Mouse (Mus musculus): ENCODE data around the gene Mcu. TPM values are rescaled to one million over a fixed set of nuclear protein-coding genes. Genes with fewer than 3 reads are reported as not detected.

Gene Mcu
- total RNA-seq, 1 experiment, result 12.3 TPM

- Histone ChIP-seq H3K27ac (ENCODE audit: insufficient read depth, low read depth, low read length, poor library complexity, severe bottlenecking) (no peak overlapping the region), H3K9ac (ENCODE audit: insufficient read depth, low read depth, low read length, poor library complexity, severe bottlenecking) (no peak overlapping the region), H3K4me3 (ENCODE audit: insufficient read depth in 1 of 2, low read depth in 1 of 2, low read length in 2 of 2, poor library complexity in 1 of 2, severe bottlenecking in 1 of 2) (no peak overlapping the region), H3K36me3 (ENCODE audit: control insufficient read depth, insufficient read depth, low read length, poor library complexity, severe bottlenecking) (no peaks in the 10 kb centered on the region), H3K9me3 (ENCODE audit: control insufficient read depth, insufficient read depth, low read depth, low read length) (no peaks in the 10 kb centered on the region), H3K4me1 (ENCODE audit: control insufficient read depth in 2 of 2, insufficient read depth in 2 of 2, low read length in 2 of 2, poor library complexity in 1 of 2) (peaks cover 8 to 12% of the 10 kb centered on the region in 2 experiments; a peak in 3 of 4 replicates)
- DNase-seq (ENCODE audit: low read depth, low spot score), result no peak
- TF ChIP-seq CHD2 (IDR thresholded peaks at IDR 0.05; ENCODE audit: low read depth, low read length), result no peak
- no peak for TF ChIP-seq MAFK (IDR thresholded peaks at IDR 0.05; ENCODE audit: insufficient read depth, low read depth, low read length)
- no peak for TF ChIP-seq ZNF384 (IDR thresholded peaks at IDR 0.05; ENCODE audit: low read depth, low read length)
- no peak for TF ChIP-seq ZC3H11A (IDR thresholded peaks at IDR 0.05; ENCODE audit: borderline replicate concordance, low read depth, low read length)
- no peak for TF ChIP-seq HCFC1 (IDR thresholded peaks at IDR 0.05; ENCODE audit: borderline replicate concordance, insufficient read depth, low read length)
- in situ Hi-C loops (cut with MboI; ENCODE audit: low sequenced_read_pairs in 2 of 2, unreplicated experiment in 2 of 2), result no loop called here
Observed at GRCm38 (mm10) chr10:59501761-59502160, 114.7 kb downstream of the Mcu start.

- H3K27ac ChIP-seq (ENCODE audit: insufficient read depth, low read depth, low read length, poor library complexity, severe bottlenecking), result no peak overlapping the region
- no peak overlapping the region for H3K4me3 ChIP-seq (ENCODE audit: insufficient read depth in 1 of 2, low read depth in 1 of 2, low read length in 2 of 2, poor library complexity in 1 of 2, severe bottlenecking in 1 of 2)
- no peak overlapping the region for H3K9ac ChIP-seq (ENCODE audit: insufficient read depth, low read depth, low read length, poor library complexity, severe bottlenecking)
- no peak for TF ChIP-seq MAFK (IDR thresholded peaks at IDR 0.05; ENCODE audit: insufficient read depth, low read depth, low read length)
- no peak for TF ChIP-seq ZNF384 (IDR thresholded peaks at IDR 0.05; ENCODE audit: low read depth, low read length)
- no peak for TF ChIP-seq ZC3H11A (IDR thresholded peaks at IDR 0.05; ENCODE audit: borderline replicate concordance, low read depth, low read length)
- no peak for TF ChIP-seq CHD2 (IDR thresholded peaks at IDR 0.05; ENCODE audit: low read depth, low read length)
- no peak for TF ChIP-seq HCFC1 (IDR thresholded peaks at IDR 0.05; ENCODE audit: borderline replicate concordance, insufficient read depth, low read length)
- no peak for DNase-seq (ENCODE audit: low read depth, low spot score)
- peaks cover 8 to 12% of the 10 kb centered on the region in 2 experiments; a peak in 3 of 4 replicates for H3K4me1 ChIP-seq (ENCODE audit: control insufficient read depth in 2 of 2, insufficient read depth in 2 of 2, low read length in 2 of 2, poor library complexity in 1 of 2)
- no peaks in the 10 kb centered on the region for H3K36me3 ChIP-seq (ENCODE audit: control insufficient read depth, insufficient read depth, low read length, poor library complexity, severe bottlenecking)
- in situ Hi-C loops (cut with MboI; ENCODE audit: low sequenced_read_pairs in 2 of 2, unreplicated experiment in 2 of 2), result no loop called here
- no peaks in the 10 kb centered on the region for H3K9me3 ChIP-seq (ENCODE audit: control insufficient read depth, insufficient read depth, low read depth, low read length)
Observed at GRCm38 (mm10) chr10:59500225-59500624, 116.3 kb downstream of the Mcu start.

GRCm38 (mm10) chr10:59497019-59497418 is 119.5 kb downstream of the Mcu start:
- DNase-seq (ENCODE audit: low read depth, low spot score), result no peak
- TF ChIP-seq ZC3H11A (IDR thresholded peaks at IDR 0.05; ENCODE audit: borderline replicate concordance, low read depth, low read length) (no peak), HCFC1 (IDR thresholded peaks at IDR 0.05; ENCODE audit: borderline replicate concordance, insufficient read depth, low read length) (no peak), MAFK (IDR thresholded peaks at IDR 0.05; ENCODE audit: insufficient read depth, low read depth, low read length) (no peak), CHD2 (IDR thresholded peaks at IDR 0.05; ENCODE audit: low read depth, low read length) (no peak), ZNF384 (IDR thresholded peaks at IDR 0.05; ENCODE audit: low read depth, low read length) (no peak)
- Histone ChIP-seq H3K36me3 (ENCODE audit: control insufficient read depth, insufficient read depth, low read length, poor library complexity, severe bottlenecking) (no peaks in the 10 kb centered on the region), H3K4me1 (ENCODE audit: control insufficient read depth in 2 of 2, insufficient read depth in 2 of 2, low read length in 2 of 2, poor library complexity in 1 of 2) (peaks cover 0 to 1% of the 10 kb centered on the region in 2 experiments; a peak in 2 of 4 replicates), H3K9me3 (ENCODE audit: control insufficient read depth, insufficient read depth, low read depth, low read length) (0 out of 2 replicates have a peak, but pooled peaks cover 2% of the 10 kb centered on the region), H3K4me3 (ENCODE audit: insufficient read depth in 1 of 2, low read depth in 1 of 2, low read length in 2 of 2, poor library complexity in 1 of 2, severe bottlenecking in 1 of 2) (no peak overlapping the region), H3K9ac (ENCODE audit: insufficient read depth, low read depth, low read length, poor library complexity, severe bottlenecking) (no peak overlapping the region), H3K27ac (ENCODE audit: insufficient read depth, low read depth, low read length, poor library complexity, severe bottlenecking) (no peak overlapping the region)
- in situ Hi-C loops (cut with MboI; ENCODE audit: low sequenced_read_pairs in 2 of 2, unreplicated experiment in 2 of 2), result no loop called here

GRCm38 (mm10) chr10:59494917-59495316 is 121.6 kb downstream of the Mcu start:
- Histone ChIP-seq H3K9ac (ENCODE audit: insufficient read depth, low read depth, low read length, poor library complexity, severe bottlenecking) (no peak overlapping the region), H3K9me3 (ENCODE audit: control insufficient read depth, insufficient read depth, low read depth, low read length) (0 out of 2 replicates have a peak, but pooled peaks cover 2% of the 10 kb centered on the region), H3K27ac (ENCODE audit: insufficient read depth, low read depth, low read length, poor library complexity, severe bottlenecking) (no peak overlapping the region), H3K4me1 (ENCODE audit: control insufficient read depth in 2 of 2, insufficient read depth in 2 of 2, low read length in 2 of 2, poor library complexity in 1 of 2) (no peaks in the 10 kb centered on the region), H3K4me3 (ENCODE audit: insufficient read depth in 1 of 2, low read depth in 1 of 2, low read length in 2 of 2, poor library complexity in 1 of 2, severe bottlenecking in 1 of 2) (no peak overlapping the region), H3K36me3 (ENCODE audit: control insufficient read depth, insufficient read depth, low read length, poor library complexity, severe bottlenecking) (no peaks in the 10 kb centered on the region)
- TF ChIP-seq MAFK (IDR thresholded peaks at IDR 0.05; ENCODE audit: insufficient read depth, low read depth, low read length) (no peak), ZNF384 (IDR thresholded peaks at IDR 0.05; ENCODE audit: low read depth, low read length) (no peak), HCFC1 (IDR thresholded peaks at IDR 0.05; ENCODE audit: borderline replicate concordance, insufficient read depth, low read length) (no peak), ZC3H11A (IDR thresholded peaks at IDR 0.05; ENCODE audit: borderline replicate concordance, low read depth, low read length) (no peak), CHD2 (IDR thresholded peaks at IDR 0.05; ENCODE audit: low read depth, low read length) (no peak)
- in situ Hi-C loops (cut with MboI; ENCODE audit: low sequenced_read_pairs in 2 of 2, unreplicated experiment in 2 of 2), result no loop called here
- DNase-seq (ENCODE audit: low read depth, low spot score), result no peak

All from ES-E14 (cell line).